Comparison of ENCODE assay signal across 8 mouse cellular contexts in genomic region chr4:135352326-135353065, GRCm38 (mm10). TPM values are rescaled to one million over a fixed set of nuclear protein-coding genes. Genes with fewer than 3 reads are reported as not detected.
A peak's percentile ranks its signal among the peaks of the same experiment; 100 is the strongest.
DNase-seq lines count a peak whose midpoint lies in the region; ATAC-seq and TF ChIP-seq lines count a peak whose summit lies in the region.

No protein-coding gene starts in this region.

- ATAC-seq in neural tube, embryonic 13.5 days (ENCODE audit: low read depth) = peak; percentile 34; the same call in 1 of the 2 replicates

- H3K27me3 ChIP-seq in C2C12 (ENCODE audit: control insufficient read depth, insufficient read depth, insufficient read length) = peaks cover 8% of the 10 kb centered on the region
- H3K27me3 ChIP-seq in hindbrain, embryonic 10.5 days (ENCODE audit: insufficient read depth, poor library complexity, severe bottlenecking) = no peaks in the 10 kb centered on the region
- no peaks in the 10 kb centered on the region for H3K27me3 ChIP-seq in neural tube, embryonic 13.5 days

- peak overlapping the region; percentile 99 for H3K9ac ChIP-seq in neural tube, embryonic 13.5 days

- peaks cover 49% of the 10 kb centered on the region for H3K79me3 ChIP-seq in C2C12 (ENCODE audit: low read depth)

- peak overlapping the region; percentile 98 for H3K27ac ChIP-seq in hindbrain, embryonic 10.5 days
- peak overlapping the region; percentile 97 for H3K27ac ChIP-seq in neural tube, embryonic 13.5 days (replicated peaks)

- peak overlapping the region; percentile 99 for H3ac ChIP-seq in C2C12 (ENCODE audit: control insufficient read depth, insufficient read length, low read depth)

- H3K36me3 ChIP-seq in C2C12 (ENCODE audit: control insufficient read depth, insufficient read depth) = peaks cover 13% of the 10 kb centered on the region
- H3K36me3 ChIP-seq in hindbrain, embryonic 10.5 days = peaks cover 36% of the 10 kb centered on the region
- H3K36me3 ChIP-seq in neural tube, embryonic 13.5 days = peaks cover 12% of the 10 kb centered on the region; the same call in 1 of the 2 replicates

- WGBS in hindbrain, embryonic 10.5 days = under 1% methylated on average over 67 of the region's 67 CpGs
- under 1% methylated on average over 67 of the region's 67 CpGs for WGBS in neural tube, embryonic 13.5 days

- peaks cover 20% of the 10 kb centered on the region for H3K4me1 ChIP-seq in hindbrain, embryonic 10.5 days (replicated peaks)
- H3K4me1 ChIP-seq in neural tube, embryonic 13.5 days (replicated peaks) = peaks cover 23% of the 10 kb centered on the region

- no peak for TF ChIP-seq CTCF in C2C12 (IDR thresholded peaks at IDR 0.05; ENCODE audit: control insufficient read depth, insufficient read depth, insufficient read length)

- H3K4me3 ChIP-seq in C2C12 (ENCODE audit: insufficient read depth, poor library complexity, severe bottlenecking) = peak overlapping the region; percentile 96
- peak overlapping the region; percentile 70 for H3K4me3 ChIP-seq in hindbrain, embryonic 10.5 days
- H3K4me3 ChIP-seq in neural tube, embryonic 13.5 days = peak overlapping the region; percentile 99

- H3K4me2 ChIP-seq in neural tube, embryonic 13.5 days = peak overlapping the region; percentile 92

- H3K9me3 ChIP-seq in hindbrain, embryonic 10.5 days = no peaks in the 10 kb centered on the region
- H3K9me3 ChIP-seq in neural tube, embryonic 13.5 days = no peaks in the 10 kb centered on the region

- peak; percentile 18 to 68 for DNase-seq in cerebellum, postnatal 14 days
- no peak for DNase-seq in cerebellum, postnatal 4 days (ENCODE audit: low spot score in 2 of 2)
- peak; percentile 71 for DNase-seq in embryo, embryonic 10.5 days (ENCODE audit: low spot score)
- peak; percentile 34 for DNase-seq in hindbrain, embryonic 10.5 days (ENCODE audit: low spot score)
- DNase-seq in liver = peak; percentile 79
- DNase-seq in adrenal gland, postnatal 10 days = no peak

- H3K79me2 ChIP-seq in C2C12 (ENCODE audit: control insufficient read depth, insufficient read depth) = peaks cover 56% of the 10 kb centered on the region

TF ChIP-seq in C2C12, 6 proteins besides CTCF, POLR2A, EP300 and RAD21:
- no peak for TF ChIP-seq MYOG (IDR thresholded peaks at IDR 0.05; ENCODE audit: control insufficient read depth, extremely low read depth, insufficient read length)

RNA-seq across cellular contexts. Expression of gene Srrm1, which starts 0.6 kb away (rescaled TPM):
- 62.6 TPM for polyA plus RNA-seq in C2C12 (2012; fragmentation: generic; extraction: Trizol)
- 219 and 225 TPM in 2 replicates for polyA plus RNA-seq in hindbrain, embryonic 10.5 days (2016; fragmentation: Nextera tagmentation; extraction: Ambion mirVana)
- 195 and 229 TPM in 2 replicates for polyA plus RNA-seq in neural tube, embryonic 13.5 days (2015; fragmentation: Nextera tagmentation; extraction: Ambion mirVana)
- total RNA-seq in adrenal gland, postnatal 10 days (2021) = 100 to 1,000 TPM; 104 to 137 TPM

RNA-seq across cellular contexts. Expression of gene Ncmap, which starts 45.5 kb away (rescaled TPM):
- polyA plus RNA-seq in C2C12 (2012; fragmentation: generic; extraction: Trizol) = 0.02 TPM
- 0.30 and 0.35 TPM in 2 replicates for polyA plus RNA-seq in hindbrain, embryonic 10.5 days (2016; fragmentation: Nextera tagmentation; extraction: Ambion mirVana)
- polyA plus RNA-seq in neural tube, embryonic 13.5 days (2015; fragmentation: Nextera tagmentation; extraction: Ambion mirVana) = 1.6 and 1.7 TPM in 2 replicates
- under 1 TPM; 0.63 to 0.73 TPM for total RNA-seq in adrenal gland, postnatal 10 days (2021)

Comparison
In these comparisons a context has a peak if more than half of its experiments do, and no peak if none do; other contexts are left out.
1. DNase-seq: peak in cerebellum, postnatal 14 days (2 of 2), embryo, embryonic 10.5 days (single experiment), hindbrain, embryonic 10.5 days (single experiment) and liver (single experiment); none in cerebellum, postnatal 4 days (0 of 2) and adrenal gland, postnatal 10 days (single experiment).
2. Peak in every context shown above with its lines, with median percentiles within 50 percentile points of each other: H3K4me3 ChIP-seq.